Mouse (Mus musculus): Measurements from ENCODE around the gene Pde7b. TPM values are rescaled to one million over a fixed set of nuclear protein-coding genes. Genes with fewer than 3 reads are reported as not detected.

The Pde7b gene
- polyA plus RNA-seq, 1 experiment from 2014 or later = 3.9 TPM

GRCm38 (mm10) chr10:20395778-20396177 lies 329.1 kb downstream of the Pde7b start:
- no peaks in the 10 kb centered on the region for H3K4me1 ChIP-seq (replicated peaks; ENCODE audit: control insufficient read depth, insufficient read depth, low read length)
- H3K4me2 ChIP-seq (replicated peaks) = no peak overlapping the region
- ATAC-seq (ENCODE audit: low FRiP score) (no peak), DNase-seq (ENCODE audit: low spot score) (no peak)
- no peaks in the 10 kb centered on the region for H3K9me3 ChIP-seq (ENCODE audit: control insufficient read depth, low read length)
- H3K27me3 ChIP-seq (ENCODE audit: control insufficient read depth, insufficient read depth, low read length) = no peaks in the 10 kb centered on the region
- 95% methylated on average over 3 of the region's 3 CpGs for WGBS
- H3K9ac ChIP-seq = no peak overlapping the region
- no peaks in the 10 kb centered on the region for H3K36me3 ChIP-seq (replicated peaks; ENCODE audit: control insufficient read depth, insufficient read depth)
- H3K4me3 ChIP-seq (replicated peaks; ENCODE audit: low read length) = no peak overlapping the region
- no peak overlapping the region for H3K27ac ChIP-seq

GRCm38 (mm10) chr10:20394815-20395214 lies 330.1 kb downstream of the Pde7b start:
- Histone ChIP-seq H3K36me3 (replicated peaks; ENCODE audit: control insufficient read depth, insufficient read depth) (no peaks in the 10 kb centered on the region), H3K4me1 (replicated peaks; ENCODE audit: control insufficient read depth, insufficient read depth, low read length) (no peaks in the 10 kb centered on the region), H3K4me3 (replicated peaks; ENCODE audit: low read length) (no peak overlapping the region), H3K27me3 (ENCODE audit: control insufficient read depth, insufficient read depth, low read length) (no peaks in the 10 kb centered on the region), H3K27ac (no peak overlapping the region), H3K4me2 (replicated peaks) (no peak overlapping the region), H3K9ac (no peak overlapping the region), H3K9me3 (ENCODE audit: control insufficient read depth, low read length) (no peaks in the 10 kb centered on the region)
- 80% methylated on average over 5 of the region's 5 CpGs for WGBS
- ATAC-seq (ENCODE audit: low FRiP score) (no peak), DNase-seq (ENCODE audit: low spot score) (no peak)

DNA sequence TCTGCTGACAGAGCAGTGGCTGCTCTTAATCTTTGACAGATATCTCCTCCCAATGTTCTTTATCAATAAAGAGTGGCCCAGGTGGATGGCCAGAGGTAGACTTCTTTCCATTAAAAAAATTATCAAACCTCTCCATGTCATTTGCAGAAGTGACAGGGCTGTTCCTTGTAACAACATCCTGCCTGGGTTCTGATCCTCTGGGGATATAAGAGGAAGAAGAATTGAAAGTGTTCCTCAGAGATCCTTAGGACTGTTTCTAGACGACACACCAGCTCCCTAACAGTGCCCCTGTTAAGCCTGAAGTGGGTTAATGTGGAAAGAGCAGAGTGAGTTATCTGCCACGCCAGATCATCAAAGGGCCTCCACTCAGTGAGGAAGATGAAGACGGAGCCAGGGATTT lies 334.3 kb downstream of the Pde7b start:
- Histone ChIP-seq H3K9me3 (ENCODE audit: control insufficient read depth, low read length) (no peaks in the 10 kb centered on the region), H3K36me3 (replicated peaks; ENCODE audit: control insufficient read depth, insufficient read depth) (no peaks in the 10 kb centered on the region), H3K27ac (no peak overlapping the region), H3K9ac (no peak overlapping the region), H3K4me2 (replicated peaks) (no peak overlapping the region), H3K27me3 (ENCODE audit: control insufficient read depth, insufficient read depth, low read length) (no peaks in the 10 kb centered on the region), H3K4me3 (replicated peaks; ENCODE audit: low read length) (no peak overlapping the region), H3K4me1 (replicated peaks; ENCODE audit: control insufficient read depth, insufficient read depth, low read length) (no peaks in the 10 kb centered on the region)
- 70% methylated on average over 3 of the region's 3 CpGs for WGBS
- ATAC-seq (ENCODE audit: low FRiP score) (no peak), DNase-seq (ENCODE audit: low spot score) (no peak)

DNA sequence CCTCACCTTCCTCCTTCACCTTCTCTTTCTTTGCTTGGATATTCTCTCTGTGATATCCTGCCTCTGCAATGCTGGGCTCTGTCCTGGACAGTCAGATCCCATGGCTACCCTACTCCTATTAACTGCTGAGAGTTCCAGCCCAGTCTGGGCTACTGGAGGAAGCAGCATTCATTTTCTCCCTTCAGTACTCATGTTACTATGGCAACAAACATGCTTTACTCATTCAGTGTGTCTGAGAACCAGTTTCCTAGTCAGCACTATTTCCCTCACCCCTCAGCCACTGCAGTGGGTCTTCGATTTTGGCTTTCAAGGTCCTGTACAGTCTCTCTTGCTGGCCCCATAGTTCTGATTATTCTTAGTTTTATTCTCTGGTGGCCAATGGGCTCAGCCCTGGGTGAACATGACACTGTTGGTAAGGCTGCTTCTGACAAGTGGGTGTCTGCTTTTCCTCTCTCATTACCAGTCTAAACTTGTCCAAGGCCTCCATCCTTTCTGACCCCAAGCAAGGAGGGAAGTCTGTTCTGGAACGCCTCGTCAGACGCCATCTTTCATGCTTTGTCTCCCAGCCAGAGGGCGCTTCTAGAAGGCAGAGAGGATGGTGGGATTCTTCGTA lies 342.0 kb downstream of the Pde7b start:
- DNase-seq (ENCODE audit: low spot score) (peak; percentile 28), ATAC-seq (ENCODE audit: low FRiP score) (peak; percentile 82; the same call in 1 of the 2 replicates)
- Histone ChIP-seq H3K27me3 (ENCODE audit: control insufficient read depth, insufficient read depth, low read length) (no peaks in the 10 kb centered on the region), H3K27ac (no peak overlapping the region), H3K4me1 (replicated peaks; ENCODE audit: control insufficient read depth, insufficient read depth, low read length) (peaks cover 9% of the 10 kb centered on the region), H3K9me3 (ENCODE audit: control insufficient read depth, low read length) (no peaks in the 10 kb centered on the region), H3K9ac (no peak overlapping the region), H3K4me2 (replicated peaks) (no peak overlapping the region), H3K36me3 (replicated peaks; ENCODE audit: control insufficient read depth, insufficient read depth) (no peaks in the 10 kb centered on the region), H3K4me3 (replicated peaks; ENCODE audit: low read length) (no peak overlapping the region)
- WGBS = 65% methylated on average over 6 of the region's 6 CpGs

- no peak overlapping the region for H3K9ac ChIP-seq
- no peaks in the 10 kb centered on the region for H3K9me3 ChIP-seq (ENCODE audit: control insufficient read depth, low read length)
- ATAC-seq (ENCODE audit: low FRiP score) (no peak), DNase-seq (ENCODE audit: low spot score) (no peak)
- H3K27ac ChIP-seq = no peak overlapping the region
- no peaks in the 10 kb centered on the region for H3K36me3 ChIP-seq (replicated peaks; ENCODE audit: control insufficient read depth, insufficient read depth)
- 82% methylated on average over 3 of the region's 3 CpGs for WGBS
- no peaks in the 10 kb centered on the region for H3K27me3 ChIP-seq (ENCODE audit: control insufficient read depth, insufficient read depth, low read length)
- peaks cover 9% of the 10 kb centered on the region for H3K4me1 ChIP-seq (replicated peaks; ENCODE audit: control insufficient read depth, insufficient read depth, low read length)
- no peak overlapping the region for H3K4me3 ChIP-seq (replicated peaks; ENCODE audit: low read length)
- no peak overlapping the region for H3K4me2 ChIP-seq (replicated peaks)
These were observed 343.5 kb downstream of the Pde7b start for GRCm38 (mm10) chr10:20381352-20381751.

- Histone ChIP-seq H3K4me2 (replicated peaks) (no peak overlapping the region), H3K4me1 (replicated peaks; ENCODE audit: control insufficient read depth, insufficient read depth, low read length) (peaks cover 9% of the 10 kb centered on the region), H3K9ac (no peak overlapping the region), H3K9me3 (ENCODE audit: control insufficient read depth, low read length) (no peaks in the 10 kb centered on the region), H3K27ac (no peak overlapping the region), H3K27me3 (ENCODE audit: control insufficient read depth, insufficient read depth, low read length) (no peaks in the 10 kb centered on the region), H3K36me3 (replicated peaks; ENCODE audit: control insufficient read depth, insufficient read depth) (no peaks in the 10 kb centered on the region), H3K4me3 (replicated peaks; ENCODE audit: low read length) (no peak overlapping the region)
- WGBS = 77% methylated on average over 3 of the region's 3 CpGs
- ATAC-seq (ENCODE audit: low FRiP score) (no peak), DNase-seq (ENCODE audit: low spot score) (no peak)
These were observed 344.1 kb downstream of the Pde7b start for GRCm38 (mm10) chr10:20380798-20381197.

- peaks cover 9% of the 10 kb centered on the region for H3K4me1 ChIP-seq (replicated peaks; ENCODE audit: control insufficient read depth, insufficient read depth, low read length)
- no peaks in the 10 kb centered on the region for H3K36me3 ChIP-seq (replicated peaks; ENCODE audit: control insufficient read depth, insufficient read depth)
- 82% methylated on average over 9 of the region's 9 CpGs for WGBS
- no peak overlapping the region for H3K4me2 ChIP-seq (replicated peaks)
- no peak overlapping the region for H3K9ac ChIP-seq
- DNase-seq (ENCODE audit: low spot score) = no peak
- no peaks in the 10 kb centered on the region for H3K9me3 ChIP-seq (ENCODE audit: control insufficient read depth, low read length)
- H3K27me3 ChIP-seq (ENCODE audit: control insufficient read depth, insufficient read depth, low read length) = no peaks in the 10 kb centered on the region
- H3K4me3 ChIP-seq (replicated peaks; ENCODE audit: low read length) = no peak overlapping the region
- H3K27ac ChIP-seq = no peak overlapping the region
- ATAC-seq (ENCODE audit: low FRiP score) = no peak
These were observed 345.7 kb downstream of the Pde7b start for GRCm38 (mm10) chr10:20379071-20379735.

GRCm38 (mm10) chr10:20377621-20378020 lies 347.3 kb downstream of the Pde7b start:
- H3K9ac ChIP-seq = no peak overlapping the region
- H3K36me3 ChIP-seq (replicated peaks; ENCODE audit: control insufficient read depth, insufficient read depth) = no peaks in the 10 kb centered on the region
- no peak overlapping the region for H3K27ac ChIP-seq
- no peak for DNase-seq (ENCODE audit: low spot score)
- H3K4me1 ChIP-seq (replicated peaks; ENCODE audit: control insufficient read depth, insufficient read depth, low read length) = peaks cover 3% of the 10 kb centered on the region; the same call in 1 of the 2 replicates
- 93% methylated on average over 9 of the region's 9 CpGs for WGBS
- no peaks in the 10 kb centered on the region for H3K27me3 ChIP-seq (ENCODE audit: control insufficient read depth, insufficient read depth, low read length)
- H3K9me3 ChIP-seq (ENCODE audit: control insufficient read depth, low read length) = no peaks in the 10 kb centered on the region
- ATAC-seq (ENCODE audit: low FRiP score) = no peak
- no peak overlapping the region for H3K4me2 ChIP-seq (replicated peaks)
- H3K4me3 ChIP-seq (replicated peaks; ENCODE audit: low read length) = no peak overlapping the region

GRCm38 (mm10) chr10:20372046-20372445 lies 352.8 kb downstream of the Pde7b start:
- H3K36me3 ChIP-seq (replicated peaks; ENCODE audit: control insufficient read depth, insufficient read depth) = no peaks in the 10 kb centered on the region
- ATAC-seq (ENCODE audit: low FRiP score) (no peak), DNase-seq (ENCODE audit: low spot score) (no peak)
- no peak overlapping the region for H3K27ac ChIP-seq
- no peak overlapping the region for H3K4me3 ChIP-seq (replicated peaks; ENCODE audit: low read length)
- no peaks in the 10 kb centered on the region for H3K27me3 ChIP-seq (ENCODE audit: control insufficient read depth, insufficient read depth, low read length)
- H3K4me1 ChIP-seq (replicated peaks; ENCODE audit: control insufficient read depth, insufficient read depth, low read length) = no peaks in the 10 kb centered on the region
- H3K9ac ChIP-seq = no peak overlapping the region
- H3K4me2 ChIP-seq (replicated peaks) = no peak overlapping the region
- H3K9me3 ChIP-seq (ENCODE audit: control insufficient read depth, low read length) = peaks cover 7% of the 10 kb centered on the region
- WGBS = 96% methylated on average over 5 of the region's 5 CpGs
